Mouse (Mus musculus): Measurements from ENCODE around the gene Rpl22l1. TPM values are rescaled to one million over a fixed set of nuclear protein-coding genes. Genes with fewer than 3 reads are reported as not detected.
"Not testable (repeated sequence)": the region's sequence is repeated elsewhere in the genome, so short reads cannot be mapped to it uniquely, and the experiment has no call there.

The Rpl22l1 gene
- 280 and 339 TPM in 2 replicates for polyA plus RNA-seq (2014; fragmentation: Nextera tagmentation; extraction: Ambion mirVana)

DNA sequence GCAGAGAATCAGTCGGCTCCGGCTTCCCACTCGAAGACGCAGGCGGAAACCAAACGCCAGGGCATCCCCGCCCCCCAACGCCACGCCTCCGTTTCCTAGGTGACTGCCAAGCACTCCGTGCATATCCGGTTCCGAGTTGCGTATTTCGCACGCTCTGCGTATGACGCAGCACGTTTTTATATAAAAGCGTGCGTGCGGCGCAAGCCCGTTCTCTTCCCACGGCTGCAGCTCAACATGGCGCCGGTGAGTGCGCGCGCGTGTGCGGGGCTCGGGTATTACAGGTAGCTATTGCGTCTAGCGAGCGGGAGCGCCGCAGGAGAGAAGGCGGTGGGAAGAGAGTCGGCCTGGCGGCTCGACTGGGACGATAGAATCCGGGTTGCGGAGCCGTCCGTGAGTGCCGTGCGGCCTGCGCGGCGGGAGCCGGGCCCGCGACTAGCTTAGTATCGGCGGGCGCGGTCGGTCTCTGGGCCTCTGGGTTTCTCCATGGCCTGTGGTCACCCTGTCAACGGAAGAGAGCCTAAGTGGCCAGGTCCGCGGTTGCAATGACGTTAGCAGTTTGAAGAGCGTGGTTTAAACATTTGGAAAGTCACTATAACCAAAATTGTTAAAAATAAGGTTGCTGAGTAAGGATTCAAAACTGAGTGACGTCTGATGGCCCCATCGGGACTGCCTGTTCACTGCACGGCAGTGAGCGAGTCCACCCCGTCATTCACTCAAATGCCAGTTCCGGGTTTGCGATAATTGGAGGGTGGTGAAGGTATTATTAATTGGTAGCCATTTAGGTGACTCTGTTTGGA lies at the start of gene Rpl22l1:
Gene Rpl22l1 (plus strand): TSS at position 136 of the 797 bp plus-strand sequence.
- peak within 1 kb of the TSS; percentile 89 for H3K9ac ChIP-seq
- peaks cover 14% of the 10 kb centered on the region for H3K4me1 ChIP-seq (replicated peaks; ENCODE audit: control insufficient read depth, insufficient read depth, low read length)
- no peaks in the 10 kb centered on the region for H3K9me3 ChIP-seq (ENCODE audit: control insufficient read depth, low read length)
- under 1% methylated on average over 72 of the region's 72 CpGs for WGBS
- no peaks in the 10 kb centered on the region for H3K27me3 ChIP-seq (ENCODE audit: control insufficient read depth, insufficient read depth, low read length)
- DNase-seq (ENCODE audit: low spot score), result peak; percentile 99
- H3K4me2 ChIP-seq (replicated peaks), result peak within 1 kb of the TSS; percentile 81
- H3K27ac ChIP-seq, result peak within 1 kb of the TSS; percentile 89
- peak within 1 kb of the TSS; percentile 88 for H3K4me3 ChIP-seq (replicated peaks; ENCODE audit: low read length)
- peak; percentile 100 for ATAC-seq (ENCODE audit: low FRiP score)
- H3K36me3 ChIP-seq (replicated peaks; ENCODE audit: control insufficient read depth, insufficient read depth), result peaks cover 27% of the 10 kb centered on the region

DNA sequence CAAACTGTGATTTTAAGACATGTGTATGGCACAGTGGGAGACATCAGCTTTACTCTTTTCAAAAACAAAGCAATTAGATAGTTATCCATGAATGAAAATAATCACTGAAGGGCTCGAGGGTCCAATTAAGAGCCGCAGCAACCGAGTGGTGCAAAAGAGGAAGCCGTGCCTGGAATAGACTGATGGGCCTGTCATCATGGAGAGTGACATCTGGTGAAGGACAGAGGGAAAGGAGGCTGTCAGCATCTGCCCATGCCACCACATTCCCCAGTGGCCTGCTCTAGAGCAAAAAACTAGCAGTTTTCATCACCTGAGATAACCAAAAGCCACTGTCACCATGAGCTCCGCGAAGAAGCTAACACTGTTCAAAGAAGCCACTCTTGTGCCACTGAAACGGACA lies 49.8 kb upstream of the Rpl22l1 start:
- H3K9ac ChIP-seq, result no peak overlapping the region
- ATAC-seq (ENCODE audit: low FRiP score) (peak; percentile 21; the same call in 1 of the 2 replicates), DNase-seq (ENCODE audit: low spot score) (no peak)
- H3K36me3 ChIP-seq (replicated peaks; ENCODE audit: control insufficient read depth, insufficient read depth), result no peaks in the 10 kb centered on the region
- H3K9me3 ChIP-seq (ENCODE audit: control insufficient read depth, low read length), result no peaks in the 10 kb centered on the region
- H3K27ac ChIP-seq, result no peak overlapping the region
- H3K4me2 ChIP-seq (replicated peaks), result no peak overlapping the region
- WGBS, result 55% methylated on average over 7 of the region's 7 CpGs
- no peaks in the 10 kb centered on the region for H3K27me3 ChIP-seq (ENCODE audit: control insufficient read depth, insufficient read depth, low read length)
- H3K4me3 ChIP-seq (replicated peaks; ENCODE audit: low read length), result no peak overlapping the region
- no peaks in the 10 kb centered on the region for H3K4me1 ChIP-seq (replicated peaks; ENCODE audit: control insufficient read depth, insufficient read depth, low read length)

DNA sequence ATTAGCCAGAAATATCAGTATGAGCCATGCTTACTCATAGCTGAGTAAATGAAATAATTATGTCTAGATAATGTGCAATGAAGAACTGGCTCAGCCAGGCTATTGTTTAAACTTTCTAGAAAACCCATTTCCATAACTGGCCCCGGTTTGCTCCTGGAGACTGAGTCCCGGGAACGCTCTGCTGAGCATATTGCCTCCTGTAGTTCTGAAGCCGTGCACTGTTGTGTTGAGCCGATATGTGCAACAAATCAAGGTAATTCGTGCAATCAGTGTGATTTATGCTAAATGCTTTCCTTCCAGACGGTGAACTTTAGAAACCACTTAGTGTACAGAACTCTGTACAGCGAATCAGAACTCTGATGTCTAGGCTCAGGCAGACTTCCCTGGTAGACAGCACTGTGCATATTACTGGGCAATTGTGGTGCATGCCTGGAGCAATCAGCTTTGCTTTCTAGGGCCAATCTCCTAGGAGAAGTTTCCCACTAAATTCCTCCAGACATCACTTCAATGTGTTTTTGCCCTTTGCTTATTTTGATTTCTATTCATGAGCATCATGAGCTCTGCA lies 43.9 kb upstream of the Rpl22l1 start:
- H3K4me2 ChIP-seq (replicated peaks), result no peak overlapping the region
- no peak overlapping the region for H3K4me3 ChIP-seq (replicated peaks; ENCODE audit: low read length)
- no peaks in the 10 kb centered on the region for H3K27me3 ChIP-seq (ENCODE audit: control insufficient read depth, insufficient read depth, low read length)
- ATAC-seq (ENCODE audit: low FRiP score) (no peak), DNase-seq (ENCODE audit: low spot score) (no peak)
- H3K9me3 ChIP-seq (ENCODE audit: control insufficient read depth, low read length), result no peaks in the 10 kb centered on the region
- 72% methylated on average over 8 of the region's 8 CpGs for WGBS
- no peak overlapping the region for H3K9ac ChIP-seq
- no peak overlapping the region for H3K27ac ChIP-seq
- H3K36me3 ChIP-seq (replicated peaks; ENCODE audit: control insufficient read depth, insufficient read depth), result no peaks in the 10 kb centered on the region
- no peaks in the 10 kb centered on the region for H3K4me1 ChIP-seq (replicated peaks; ENCODE audit: control insufficient read depth, insufficient read depth, low read length)

DNA sequence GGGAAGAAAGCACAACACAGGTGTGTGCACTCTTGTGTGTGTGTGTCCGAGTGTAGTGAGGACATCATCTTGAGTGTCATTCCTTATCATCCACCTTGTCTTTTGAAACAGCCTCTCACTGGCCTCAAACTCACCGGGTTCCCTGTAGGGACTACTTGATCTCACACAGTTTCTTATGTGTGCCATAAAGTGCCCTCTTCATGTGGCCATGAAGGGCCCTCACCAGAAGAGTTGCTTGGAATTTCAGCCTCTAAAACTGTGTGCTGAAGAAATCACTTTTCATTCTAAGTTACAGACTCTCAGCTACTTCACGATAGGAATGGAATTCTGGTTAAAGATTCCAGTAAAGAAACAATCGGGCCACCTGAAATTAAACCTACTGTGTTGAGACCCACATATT lies 38.3 kb upstream of the Rpl22l1 start:
- ATAC-seq (ENCODE audit: low FRiP score) (no peak), DNase-seq (ENCODE audit: low spot score) (no peak)
- Histone ChIP-seq H3K4me2 (replicated peaks) (no peak overlapping the region), H3K4me3 (replicated peaks; ENCODE audit: low read length) (no peak overlapping the region), H3K9me3 (ENCODE audit: control insufficient read depth, low read length) (no peaks in the 10 kb centered on the region), H3K27ac (no peak overlapping the region), H3K4me1 (replicated peaks; ENCODE audit: control insufficient read depth, insufficient read depth, low read length) (no peaks in the 10 kb centered on the region), H3K36me3 (replicated peaks; ENCODE audit: control insufficient read depth, insufficient read depth) (no peaks in the 10 kb centered on the region), H3K9ac (no peak overlapping the region), H3K27me3 (ENCODE audit: control insufficient read depth, insufficient read depth, low read length) (no peaks in the 10 kb centered on the region)
- 94% methylated on average over 4 of the region's 4 CpGs for WGBS

DNA sequence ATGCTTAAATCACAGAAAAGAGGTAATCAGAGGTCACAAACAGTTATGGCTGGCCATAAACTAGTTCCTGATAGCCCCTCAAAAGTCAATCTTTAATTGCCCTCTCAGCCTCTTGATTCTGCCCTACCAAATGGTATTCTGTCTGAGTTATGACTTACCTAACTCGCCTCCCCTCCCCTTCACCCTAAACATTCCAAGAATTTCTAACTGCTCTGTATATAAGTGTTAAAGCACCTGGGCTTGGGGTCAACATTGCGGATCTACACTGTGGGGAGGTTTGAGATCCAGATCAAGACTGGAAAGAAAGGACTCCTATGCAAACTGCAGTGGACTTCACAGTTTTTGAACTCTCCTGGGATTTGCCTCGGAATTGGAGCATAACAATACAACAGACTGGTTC lies 37.0 kb upstream of the Rpl22l1 start:
- no peak overlapping the region for H3K27ac ChIP-seq
- H3K4me2 ChIP-seq (replicated peaks), result no peak overlapping the region
- no peak overlapping the region for H3K4me3 ChIP-seq (replicated peaks; ENCODE audit: low read length)
- no peaks in the 10 kb centered on the region for H3K27me3 ChIP-seq (ENCODE audit: control insufficient read depth, insufficient read depth, low read length)
- no peaks in the 10 kb centered on the region for H3K36me3 ChIP-seq (replicated peaks; ENCODE audit: control insufficient read depth, insufficient read depth)
- H3K9me3 ChIP-seq (ENCODE audit: control insufficient read depth, low read length), result no peaks in the 10 kb centered on the region
- H3K9ac ChIP-seq, result no peak overlapping the region
- H3K4me1 ChIP-seq (replicated peaks; ENCODE audit: control insufficient read depth, insufficient read depth, low read length), result no peaks in the 10 kb centered on the region
- ATAC-seq (ENCODE audit: low FRiP score) (no peak), DNase-seq (ENCODE audit: low spot score) (no peak)
- 85% methylated on average over 3 of the region's 3 CpGs for WGBS

DNA sequence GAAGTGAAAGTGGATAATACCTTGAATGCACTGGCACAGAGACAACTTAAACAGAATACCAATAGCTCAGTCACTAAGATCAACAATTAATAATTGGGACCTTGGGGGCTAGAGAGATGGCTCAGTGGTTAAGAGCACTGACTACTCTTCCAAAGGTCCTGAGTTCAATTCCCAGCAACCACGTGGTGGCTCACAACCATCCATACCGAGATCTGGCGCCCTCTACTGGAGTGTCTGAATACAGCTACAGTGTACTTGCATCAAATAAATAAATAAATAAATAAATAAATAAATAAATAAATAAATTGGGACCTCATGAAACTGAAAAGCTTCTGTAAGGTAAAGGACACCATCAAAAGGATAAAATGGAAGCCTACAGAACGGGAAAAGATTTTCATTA lies 32.3 kb upstream of the Rpl22l1 start:
- WGBS, result 62% methylated on average over 4 of the region's 4 CpGs
- H3K27me3 ChIP-seq (ENCODE audit: control insufficient read depth, insufficient read depth, low read length); DNase-seq (ENCODE audit: low spot score); H3K4me3 ChIP-seq (replicated peaks; ENCODE audit: low read length); ATAC-seq (ENCODE audit: low FRiP score); H3K27ac ChIP-seq; H3K4me2 ChIP-seq (replicated peaks); H3K9me3 ChIP-seq (ENCODE audit: control insufficient read depth, low read length); H3K36me3 ChIP-seq (replicated peaks; ENCODE audit: control insufficient read depth, insufficient read depth); H3K9ac ChIP-seq; H3K4me1 ChIP-seq (replicated peaks; ENCODE audit: control insufficient read depth, insufficient read depth, low read length): not testable (repeated sequence)

DNA sequence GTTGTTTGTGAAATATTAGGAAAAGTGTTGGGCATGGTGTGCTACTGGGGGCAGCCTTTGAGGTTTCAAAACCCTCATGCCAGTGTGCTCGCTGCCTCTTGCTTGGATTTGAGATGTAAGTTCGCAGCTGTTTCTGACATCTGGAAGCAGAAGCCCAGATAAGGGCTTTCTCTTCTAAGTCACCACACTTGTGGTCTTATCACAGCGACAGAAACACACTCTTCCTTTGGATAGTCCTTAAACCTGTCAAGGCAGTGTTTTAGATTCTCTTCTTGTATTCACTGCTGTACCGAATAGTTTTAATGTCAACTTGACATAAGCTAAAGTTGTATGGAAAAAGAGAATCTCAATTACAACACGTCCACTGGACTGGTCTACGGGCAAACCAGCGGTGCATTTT lies 29.9 kb upstream of the Rpl22l1 start:
- no peak for DNase-seq (ENCODE audit: low spot score)
- Histone ChIP-seq H3K9ac (no peak overlapping the region), H3K4me1 (replicated peaks; ENCODE audit: control insufficient read depth, insufficient read depth, low read length) (no peaks in the 10 kb centered on the region), H3K27ac (no peak overlapping the region), H3K27me3 (ENCODE audit: control insufficient read depth, insufficient read depth, low read length) (no peaks in the 10 kb centered on the region), H3K4me2 (replicated peaks) (no peak overlapping the region), H3K4me3 (replicated peaks; ENCODE audit: low read length) (no peak overlapping the region), H3K36me3 (replicated peaks; ENCODE audit: control insufficient read depth, insufficient read depth) (no peaks in the 10 kb centered on the region), H3K9me3 (ENCODE audit: control insufficient read depth, low read length) (no peaks in the 10 kb centered on the region)
- no peak for ATAC-seq (ENCODE audit: low FRiP score)
- 87% methylated on average over 7 of the region's 7 CpGs for WGBS

DNA sequence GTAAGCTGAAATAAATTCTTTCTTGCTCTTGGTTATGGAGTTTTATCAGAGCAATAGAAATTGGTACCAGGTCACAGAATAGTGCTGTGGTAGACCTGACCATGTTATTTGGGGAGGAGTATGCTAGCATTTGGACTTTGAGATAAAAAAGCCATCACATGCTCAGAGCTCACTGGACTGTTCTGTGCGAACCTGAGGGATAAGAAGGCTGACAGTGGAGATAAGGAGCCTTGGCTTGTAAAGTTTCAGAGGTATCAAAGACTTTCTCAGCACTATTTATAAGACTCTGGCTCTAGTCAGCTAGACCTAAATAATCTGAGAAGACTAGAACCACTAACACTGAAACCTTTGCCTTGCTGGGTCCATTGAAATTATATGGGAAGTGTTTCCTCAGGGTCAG lies 29.3 kb upstream of the Rpl22l1 start:
- Histone ChIP-seq H3K4me1 (replicated peaks; ENCODE audit: control insufficient read depth, insufficient read depth, low read length) (no peaks in the 10 kb centered on the region), H3K27me3 (ENCODE audit: control insufficient read depth, insufficient read depth, low read length) (no peaks in the 10 kb centered on the region), H3K27ac (no peak overlapping the region), H3K4me2 (replicated peaks) (no peak overlapping the region), H3K9ac (no peak overlapping the region), H3K9me3 (ENCODE audit: control insufficient read depth, low read length) (no peaks in the 10 kb centered on the region), H3K4me3 (replicated peaks; ENCODE audit: low read length) (no peak overlapping the region), H3K36me3 (replicated peaks; ENCODE audit: control insufficient read depth, insufficient read depth) (no peaks in the 10 kb centered on the region)
- DNase-seq (ENCODE audit: low spot score) (no peak), ATAC-seq (ENCODE audit: low FRiP score) (no peak)
- 85% methylated on average over 1 of the region's 1 CpGs for WGBS

DNA sequence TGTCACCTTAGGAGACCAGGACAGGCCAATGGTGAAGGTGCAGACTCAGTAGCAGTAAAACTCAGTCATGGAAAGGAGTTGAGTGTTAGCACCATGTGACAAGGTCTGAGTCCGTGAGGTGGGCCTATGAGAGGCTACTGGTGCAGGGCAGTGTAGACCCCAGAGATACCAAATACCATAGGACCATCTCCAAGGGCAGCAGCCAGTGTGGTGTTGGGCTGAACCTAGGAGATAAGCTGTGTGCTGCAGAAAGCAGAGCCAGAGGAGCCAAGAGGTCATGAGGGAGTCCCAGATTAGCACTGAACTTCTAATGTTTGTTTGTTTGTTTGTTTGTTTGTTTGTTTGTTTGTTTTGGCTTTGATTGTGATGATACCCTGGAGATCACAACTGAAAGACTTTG lies 28.7 kb upstream of the Rpl22l1 start:
- DNase-seq (ENCODE audit: low spot score) (no peak), ATAC-seq (ENCODE audit: low FRiP score) (no peak)
- no peaks in the 10 kb centered on the region for H3K9me3 ChIP-seq (ENCODE audit: control insufficient read depth, low read length)
- no peaks in the 10 kb centered on the region for H3K36me3 ChIP-seq (replicated peaks; ENCODE audit: control insufficient read depth, insufficient read depth)
- no peak overlapping the region for H3K4me3 ChIP-seq (replicated peaks; ENCODE audit: low read length)
- no peaks in the 10 kb centered on the region for H3K27me3 ChIP-seq (ENCODE audit: control insufficient read depth, insufficient read depth, low read length)
- no peak overlapping the region for H3K9ac ChIP-seq
- H3K4me1 ChIP-seq (replicated peaks; ENCODE audit: control insufficient read depth, insufficient read depth, low read length), result no peaks in the 10 kb centered on the region
- H3K27ac ChIP-seq, result no peak overlapping the region
- 73% methylated on average over 1 of the region's 1 CpGs for WGBS
- H3K4me2 ChIP-seq (replicated peaks), result no peak overlapping the region

Measured in hindbrain, embryonic 14.5 days (tissue).